Mouse (Mus musculus): Measurements from ENCODE around the gene Gm5431. TPM values are rescaled to one million over a fixed set of nuclear protein-coding genes. Genes with fewer than 3 reads are reported as not detected.
"Not testable (repeated sequence)": the region's sequence is repeated elsewhere in the genome, so short reads cannot be mapped to it uniquely, and the experiment has no call there.

Gene Gm5431
- polyA plus RNA-seq, 2 experiments from 2014 or later, result 0.39 to 1.1 TPM

GRCm38 (mm10) chr11:48871201-48871772 is 30.7 kb downstream of the Gm5431 start, which contains the start of gene Irgm1:
Gene Irgm1, minus strand, starts transcription at chr11:48871683.
- peak; percentile 77 for ATAC-seq

- no peak for ATAC-seq
Measured at GRCm38 (mm10) chr11:48870781-48871180, 31.2 kb downstream of the Gm5431 start.

- no peak for ATAC-seq
Measured at GRCm38 (mm10) chr11:48869380-48870110, 32.5 kb downstream of the Gm5431 start.

- ATAC-seq, result no peak
Measured at GRCm38 (mm10) chr11:48866481-48866880, 35.5 kb downstream of the Gm5431 start.

GRCm38 (mm10) chr11:48863808-48864207 is 38.2 kb downstream of the Gm5431 start:
- ATAC-seq, result no peak

- ATAC-seq, result no peak
Measured at GRCm38 (mm10) chr11:48862784-48863319, 39.2 kb downstream of the Gm5431 start.

GRCm38 (mm10) chr11:48859014-48859413 is 43.0 kb downstream of the Gm5431 start:
- ATAC-seq, result peak; percentile 24

GRCm38 (mm10) chr11:48853474-48854180 is 48.4 kb downstream of the Gm5431 start:
- ATAC-seq, result peak; percentile 53

GRCm38 (mm10) chr11:48852624-48853473 is 49.2 kb downstream of the Gm5431 start:
- peak; percentile 0 for ATAC-seq

- ATAC-seq, result no peak
Measured at GRCm38 (mm10) chr11:48852190-48852589, 49.8 kb downstream of the Gm5431 start.

GRCm38 (mm10) chr11:48851270-48851995 is 50.6 kb downstream of the Gm5431 start:
- ATAC-seq, result no peak

- no peak for ATAC-seq
Measured at GRCm38 (mm10) chr11:48850240-48850639, 51.8 kb downstream of the Gm5431 start.

- no peak for ATAC-seq
Measured at GRCm38 (mm10) chr11:48846881-48847280, 55.1 kb downstream of the Gm5431 start.

GRCm38 (mm10) chr11:48846362-48846761 is 55.7 kb downstream of the Gm5431 start:
- ATAC-seq, result not testable (repeated sequence)

GRCm38 (mm10) chr11:48845244-48845815 is 56.7 kb downstream of the Gm5431 start:
- no peak for ATAC-seq

GRCm38 (mm10) chr11:48844309-48844708 is 57.7 kb downstream of the Gm5431 start:
- ATAC-seq, result no peak

GRCm38 (mm10) chr11:48843202-48843601 is 58.8 kb downstream of the Gm5431 start:
- no peak for ATAC-seq

- peak; percentile 32 for ATAC-seq
Measured at GRCm38 (mm10) chr11:48842378-48842792, 59.6 kb downstream of the Gm5431 start.

GRCm38 (mm10) chr11:48841213-48841612 is 60.8 kb downstream of the Gm5431 start:
- ATAC-seq, result no peak

- no peak for ATAC-seq
Measured at GRCm38 (mm10) chr11:48840805-48841204, 61.2 kb downstream of the Gm5431 start.

Data from CD4-positive, CD25-positive, alpha-beta regulatory T cell, adult 4 months (primary cell).